In the genomic region with DNA sequence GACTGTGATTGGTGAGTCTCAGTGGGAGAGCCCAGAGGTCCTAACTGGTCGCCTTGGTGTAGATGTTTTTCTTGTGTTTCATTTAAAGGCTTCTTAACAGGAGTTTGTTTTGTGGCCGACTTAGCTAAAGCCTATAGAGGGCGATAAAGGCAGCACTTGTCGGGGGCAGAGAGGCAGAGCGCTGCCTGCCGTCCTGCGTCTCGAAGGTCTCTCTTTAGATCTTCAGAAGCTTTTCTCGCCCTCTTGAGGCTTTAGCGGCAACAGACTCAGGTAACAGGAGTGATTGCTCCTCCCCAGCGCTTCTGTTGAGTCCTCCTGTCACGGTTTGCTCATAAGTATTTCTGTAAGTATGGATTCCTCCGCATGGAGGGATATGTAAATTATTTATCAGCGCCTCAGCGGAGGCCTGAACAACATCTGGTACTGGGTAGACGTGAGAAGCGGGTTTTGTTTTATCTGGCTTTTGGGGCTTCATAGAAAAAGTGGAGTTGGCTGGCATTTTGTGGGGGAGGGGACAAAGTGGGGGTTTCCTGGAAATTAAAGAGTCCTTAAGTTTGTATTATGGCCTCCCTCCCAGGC, we compare ENCODE assay signal across 8 mouse cellular contexts. TPM values are rescaled to one million over a fixed set of nuclear protein-coding genes. Genes with fewer than 3 reads are reported as not detected.
A peak's percentile ranks its signal among the peaks of the same experiment; 100 is the strongest.
DNase-seq lines count a peak whose midpoint lies in the region; ATAC-seq and TF ChIP-seq lines count a peak whose summit lies in the region.

No protein-coding gene starts in this region.

- no peak overlapping the region for H3K9ac ChIP-seq in kidney, postnatal 0 days (ENCODE audit: low read depth, low read length)
- H3K9ac ChIP-seq in lung, embryonic 14.5 days, result no peak overlapping the region

- H3K27ac ChIP-seq in kidney, postnatal 0 days, result no peak overlapping the region
- H3K27ac ChIP-seq in lung, embryonic 14.5 days (ENCODE audit: low read depth), result no peak overlapping the region

- TF ChIP-seq CTCF in kidney, postnatal 0 days (IDR thresholded peaks at IDR 0.05; ENCODE audit: low read depth), result peak; percentile 76
- peak; percentile 64 for TF ChIP-seq CTCF in lung, embryonic 14.5 days (IDR thresholded peaks at IDR 0.05; ENCODE audit: low read depth)

- H3K4me1 ChIP-seq in kidney, postnatal 0 days (replicated peaks; ENCODE audit: insufficient read depth, low read length), result no peaks in the 10 kb centered on the region
- no peaks in the 10 kb centered on the region for H3K4me1 ChIP-seq in lung, embryonic 14.5 days (ENCODE audit: insufficient read depth)

- H3K4me2 ChIP-seq in kidney, postnatal 0 days (ENCODE audit: low read length), result no peak overlapping the region
- H3K4me2 ChIP-seq in lung, embryonic 14.5 days, result no peak overlapping the region

- peak; percentile 92 for DNase-seq in kidney, postnatal 0 days (ENCODE audit: low spot score)
- no peak for DNase-seq in kidney, adult 9 months
- DNase-seq in embryo, embryonic 10 days (ENCODE audit: low spot score), result peak; percentile 78
- DNase-seq in lung, embryonic 14.5 days, result peak; percentile 74
- peak; percentile 53 for DNase-seq in retina, postnatal 1 day
- no peak for DNase-seq in layer of hippocampus, postnatal 36 days
- no peak for DNase-seq in gastrocnemius, postnatal 25 days

- peaks cover 39% of the 10 kb centered on the region for H3K36me3 ChIP-seq in kidney, postnatal 0 days (ENCODE audit: insufficient read depth, low read length)
- peaks cover 36% of the 10 kb centered on the region for H3K36me3 ChIP-seq in lung, embryonic 14.5 days (ENCODE audit: insufficient read depth)

- 27% methylated on average over 17 of the region's 17 CpGs for WGBS in kidney, postnatal 0 days
- WGBS in lung, embryonic 14.5 days, result 28% methylated on average over 17 of the region's 17 CpGs

- H3K9me3 ChIP-seq in kidney, postnatal 0 days (replicated peaks; ENCODE audit: low read length), result no peaks in the 10 kb centered on the region
- no peaks in the 10 kb centered on the region for H3K9me3 ChIP-seq in lung, embryonic 14.5 days (ENCODE audit: low read depth, low read length)

- H3K4me3 ChIP-seq in kidney, postnatal 0 days (replicated peaks; ENCODE audit: low read depth, low read length), result no peak overlapping the region
- no peak overlapping the region for H3K4me3 ChIP-seq in lung, embryonic 14.5 days (ENCODE audit: low read depth, low read length)

- no peaks in the 10 kb centered on the region for H3K27me3 ChIP-seq in kidney, postnatal 0 days (ENCODE audit: insufficient read depth, low read length)
- H3K27me3 ChIP-seq in lung, embryonic 14.5 days (ENCODE audit: insufficient read depth, low read length), result no peaks in the 10 kb centered on the region

- peak; percentile 43; the same call in 1 of the 2 replicates for ATAC-seq in kidney, postnatal 0 days (replicated peaks; ENCODE audit: low FRiP score, low read depth)
- ATAC-seq in hematopoietic stem cell, adult 5-6 weeks (replicated peaks in 1 of 2; ENCODE audit: insufficient read depth in 1 of 2, low FRiP score in 2 of 2, low TSS enrichment in 1 of 2, low read depth in 1 of 2, poor library complexity in 2 of 2, severe bottlenecking in 2 of 2), result peak; percentile 64 to 67
- ATAC-seq in lung, embryonic 14.5 days (ENCODE audit: insufficient read depth), result peak; percentile 54; the same call in 1 of the 2 replicates

RNA-seq across cellular contexts. Expression of a gene that starts 19.9 kb away (rescaled TPM):
- polyA plus RNA-seq in kidney, postnatal 0 days (2015; fragmentation: Nextera tagmentation; extraction: Ambion mirVana), result not detected in 2 replicates
- total RNA-seq in hematopoietic stem cell, adult 5-6 weeks (2017), result not detected in 2 replicates
- polyA plus RNA-seq in lung, embryonic 14.5 days (2014; fragmentation: Nextera tagmentation; extraction: Ambion mirVana), result not detected in 2 replicates
- not detected for total RNA-seq in layer of hippocampus, postnatal 36 days (2021)
- not detected for total RNA-seq in gastrocnemius, postnatal 25 days (2021)

RNA-seq across cellular contexts. Expression of a gene that starts 57.2 kb away (rescaled TPM):
- polyA plus RNA-seq in kidney, postnatal 0 days (2015; fragmentation: Nextera tagmentation; extraction: Ambion mirVana), result 0.25 and 0.26 TPM in 2 replicates
- 0.13 TPM in 1 of 2 replicates, not detected in the other for total RNA-seq in hematopoietic stem cell, adult 5-6 weeks (2017)
- polyA plus RNA-seq in lung, embryonic 14.5 days (2014; fragmentation: Nextera tagmentation; extraction: Ambion mirVana), result 0.05 TPM in 1 of 2 replicates, not detected in the other
- not detected for total RNA-seq in layer of hippocampus, postnatal 36 days (2021)
- not detected for total RNA-seq in gastrocnemius, postnatal 25 days (2021)

Comparison
In these comparisons a context has a peak if more than half of its experiments do, and no peak if none do; other contexts are left out.
1. DNase-seq: peak in kidney, postnatal 0 days (single experiment), embryo, embryonic 10 days (single experiment), lung, embryonic 14.5 days (single experiment) and retina, postnatal 1 day (single experiment); none in kidney, adult 9 months (single experiment), layer of hippocampus, postnatal 36 days (0 of 2) and gastrocnemius, postnatal 25 days (single experiment).
2. Peak in every context shown above with its lines, with median percentiles within 50 percentile points of each other: ATAC-seq.